Mouse (Mus musculus) intestine, embryonic 16.5 days (tissue): ENCODE data around the gene Ak2. TPM values are rescaled to one million over a fixed set of nuclear protein-coding genes. Genes with fewer than 3 reads are reported as not detected.

Experiments
- ATAC-seq: fragments of 200-750 bp; cut with Nextera tagmentation; 2 replicates; pipeline ENCODE4 v1.8.0; 2017; ENCODE audit warnings: moderate TSS enrichment, moderate library complexity
- H3K27ac ChIP-seq: fragments of 300-500 bp; sonication (generic); 2 replicates; pipeline ENCODE4 v1.5.1; 2014; ENCODE audit warnings: mild to moderate bottlenecking, low read length
- H3K27me3 ChIP-seq: fragments of 300-500 bp; sonication (generic); replicated peaks from 2 replicates; pipeline ENCODE4 v1.6.1; 2014; ENCODE audit warnings: low read length, control low read depth, mixed read lengths; ENCODE audit not compliant: control insufficient read depth, insufficient read depth
- H3K36me3 ChIP-seq: fragments of 300-500 bp; sonication (generic); 2 replicates; pipeline ENCODE4 v1.6.1; 2014; ENCODE audit warnings: low read length, control low read depth; ENCODE audit not compliant: control insufficient read depth, insufficient read depth
- H3K4me1 ChIP-seq: fragments of 300-500 bp; sonication (generic); 2 replicates; pipeline ENCODE4 v1.6.1; 2014; ENCODE audit warnings: low read length, control low read depth, mixed read lengths; ENCODE audit not compliant: control insufficient read depth, insufficient read depth
- H3K4me2 ChIP-seq: fragments of 300-500 bp; sonication (generic); 2 replicates; pipeline ENCODE4 v1.6.1; 2014; ENCODE audit warnings: low read depth, low read length, control low read depth
- H3K4me3 ChIP-seq: fragments of 300-500 bp; sonication (generic); 2 replicates; pipeline ENCODE4 v1.5.1; 2014; ENCODE audit warnings: mild to moderate bottlenecking, low read length
- H3K9ac ChIP-seq: fragments of 300-500 bp; sonication (generic); 2 replicates; pipeline ENCODE4 v1.6.1; 2014; ENCODE audit warnings: low read depth, low read length
- H3K9me3 ChIP-seq: fragments of 300-500 bp; sonication (generic); 2 replicates; pipeline ENCODE4 v1.6.1; 2016; ENCODE audit warnings: low read length, control low read depth; ENCODE audit not compliant: control insufficient read depth
- WGBS: fragments of 180-500 bp; shearing (Covaris S2); extraction: QIAGEN DNeasy Blood & Tissue Kit; methylation state at CpG from one replicate; pipeline ENCODE4 v1.1.7; 2014; 5-methylcytosine and 5-hydroxymethylcytosine counted together
- polyA plus RNA-seq: library from polyadenylated mRNA; unstranded; fragments of >200 nt; fragmentation: Nextera tagmentation; extraction: Ambion mirVana; gene quantifications from 2 replicates; pipeline ENCODE4 v1.2.1, GENCODE M21; 2015

Gene Ak2
- polyA plus RNA-seq, 1 experiment from 2014 or later, result 343 TPM

- H3K36me3 ChIP-seq, result no peaks in the 10 kb centered on the region
- H3K4me2 ChIP-seq, result peak overlapping the region; percentile 94
- H3K9ac ChIP-seq, result peak overlapping the region; percentile 67
- peak overlapping the region; percentile 39 for H3K27ac ChIP-seq
- H3K4me1 ChIP-seq, result peaks cover 19% of the 10 kb centered on the region
- H3K9me3 ChIP-seq, result no peaks in the 10 kb centered on the region
- peaks cover 8% of the 10 kb centered on the region; the same call in 1 of the 2 replicates for H3K27me3 ChIP-seq
- ATAC-seq, result peak; percentile 81
- under 1% methylated on average over 51 of the region's 52 CpGs for WGBS
- peak overlapping the region; percentile 58 for H3K4me3 ChIP-seq
Measured at GRCm38 (mm10) chr4:129048501-129049305, 56.9 kb downstream of the Ak2 start.

- Histone ChIP-seq H3K9ac (peak overlapping the region; percentile 67), H3K4me1 (peaks cover 19% of the 10 kb centered on the region), H3K4me3 (peak overlapping the region; percentile 58), H3K27me3 (peaks cover 8% of the 10 kb centered on the region; the same call in 1 of the 2 replicates), H3K36me3 (no peaks in the 10 kb centered on the region), H3K27ac (peak overlapping the region; percentile 39), H3K9me3 (no peaks in the 10 kb centered on the region), H3K4me2 (peak overlapping the region; percentile 94)
- 5% methylated on average over 23 of the region's 23 CpGs for WGBS
- no peak; the same call in 1 of the 2 replicates for ATAC-seq
Measured at GRCm38 (mm10) chr4:129049306-129050011, 57.7 kb downstream of the Ak2 start.

- no peak overlapping the region for H3K4me3 ChIP-seq
- no peaks in the 10 kb centered on the region for H3K9me3 ChIP-seq
- H3K4me1 ChIP-seq, result peaks cover 19% of the 10 kb centered on the region
- no peak for ATAC-seq
- peaks cover 8% of the 10 kb centered on the region; the same call in 1 of the 2 replicates for H3K27me3 ChIP-seq
- no peak overlapping the region for H3K27ac ChIP-seq
- H3K4me2 ChIP-seq, result no peak overlapping the region
- no peak overlapping the region for H3K9ac ChIP-seq
- 66% methylated on average over 4 of the region's 4 CpGs for WGBS
- no peaks in the 10 kb centered on the region for H3K36me3 ChIP-seq
Measured at GRCm38 (mm10) chr4:129050365-129050764, 58.6 kb downstream of the Ak2 start.

GRCm38 (mm10) chr4:129050901-129051417 lies 59.2 kb downstream of the Ak2 start:
- H3K4me2 ChIP-seq, result no peak overlapping the region
- H3K9ac ChIP-seq, result no peak overlapping the region
- no peak for ATAC-seq
- H3K36me3 ChIP-seq, result no peaks in the 10 kb centered on the region
- H3K27me3 ChIP-seq, result peaks cover 8% of the 10 kb centered on the region; the same call in 1 of the 2 replicates
- H3K4me3 ChIP-seq, result no peak overlapping the region
- no peaks in the 10 kb centered on the region for H3K9me3 ChIP-seq
- WGBS, result 51% methylated on average over 6 of the region's 6 CpGs
- H3K4me1 ChIP-seq, result peaks cover 19% of the 10 kb centered on the region
- H3K27ac ChIP-seq, result no peak overlapping the region

GRCm38 (mm10) chr4:129051461-129052183 lies 59.9 kb downstream of the Ak2 start:
- Histone ChIP-seq H3K4me2 (no peak overlapping the region), H3K4me3 (no peak overlapping the region), H3K9me3 (no peaks in the 10 kb centered on the region), H3K27me3 (peaks cover 8% of the 10 kb centered on the region; the same call in 1 of the 2 replicates), H3K36me3 (no peaks in the 10 kb centered on the region), H3K27ac (no peak overlapping the region), H3K9ac (no peak overlapping the region), H3K4me1 (peaks cover 19% of the 10 kb centered on the region)
- WGBS, result 27% methylated on average over 11 of the region's 11 CpGs
- ATAC-seq, result no peak

- Histone ChIP-seq H3K36me3 (no peaks in the 10 kb centered on the region), H3K9me3 (no peaks in the 10 kb centered on the region), H3K4me1 (peaks cover 16% of the 10 kb centered on the region), H3K27me3 (peaks cover 7% of the 10 kb centered on the region; the same call in 1 of the 2 replicates), H3K4me2 (no peak overlapping the region), H3K27ac (no peak overlapping the region), H3K4me3 (no peak overlapping the region), H3K9ac (no peak overlapping the region)
- 89% methylated on average over 12 of the region's 12 CpGs for WGBS
- no peak for ATAC-seq
Measured at GRCm38 (mm10) chr4:129054757-129055156, 63.0 kb downstream of the Ak2 start.

- Histone ChIP-seq H3K4me3 (no peak overlapping the region), H3K9ac (no peak overlapping the region), H3K27me3 (no peaks in the 10 kb centered on the region), H3K36me3 (no peaks in the 10 kb centered on the region), H3K4me2 (no peak overlapping the region), H3K4me1 (peaks cover 17% of the 10 kb centered on the region), H3K9me3 (no peaks in the 10 kb centered on the region), H3K27ac (no peak overlapping the region)
- 84% methylated on average over 5 of the region's 5 CpGs for WGBS
- ATAC-seq, result no peak
Measured at GRCm38 (mm10) chr4:129055562-129055961, 63.8 kb downstream of the Ak2 start.

GRCm38 (mm10) chr4:129057533-129058206 lies 65.9 kb downstream of the Ak2 start:
- Histone ChIP-seq H3K4me3 (peak overlapping the region; percentile 84), H3K36me3 (no peaks in the 10 kb centered on the region), H3K9ac (peak overlapping the region; percentile 84), H3K4me1 (peaks cover 17% of the 10 kb centered on the region), H3K4me2 (peak overlapping the region; percentile 98), H3K27me3 (no peaks in the 10 kb centered on the region), H3K27ac (peak overlapping the region; percentile 86), H3K9me3 (no peaks in the 10 kb centered on the region)
- WGBS, result 3% methylated on average over 44 of the region's 44 CpGs
- ATAC-seq, result peak; percentile 96
